Mouse (Mus musculus) C2C12 (cell line): ENCODE measurements around the gene AB124611.
"Not testable (repeated sequence)": the region's sequence is repeated elsewhere in the genome, so short reads cannot be mapped to it uniquely, and the experiment has no call there.

ENCODE experiments used
- CTCF ChIP-seq: IDR thresholded peaks from one replicate; pipeline ENCODE4 v1.5.1; 2011; ENCODE audit not compliant: control insufficient read depth, insufficient read depth, insufficient read length
- MAX ChIP-seq: IDR thresholded peaks from one replicate; pipeline ENCODE4 v1.6.1; 2011; ENCODE audit warnings: mild to moderate bottlenecking, control low read depth
- MYOG ChIP-seq: IDR thresholded peaks from one replicate; pipeline ENCODE4 v1.6.1; 2011; ENCODE audit not compliant: control insufficient read depth, insufficient read length; ENCODE audit errors: extremely low read depth
- USF1 ChIP-seq: IDR thresholded peaks from one replicate; pipeline ENCODE4 v1.6.1; 2011; ENCODE audit warnings: low read depth, mild to moderate bottlenecking, control low read depth, moderate library complexity

- not testable (repeated sequence) for TF ChIP-seq CTCF, MYOG, MAX, USF1
Measured at GRCm38 (mm10) chr9:21488246-21488645, 37.7 kb upstream of the AB124611 start.
